Mouse (Mus musculus): Measurements from ENCODE around the gene Sox30. TPM values are rescaled to one million over a fixed set of nuclear protein-coding genes. Genes with fewer than 3 reads are reported as not detected.

Sox30 gene
- total RNA-seq, 2 experiments from 2014 or later = 0.12 to 0.25 TPM

DNA sequence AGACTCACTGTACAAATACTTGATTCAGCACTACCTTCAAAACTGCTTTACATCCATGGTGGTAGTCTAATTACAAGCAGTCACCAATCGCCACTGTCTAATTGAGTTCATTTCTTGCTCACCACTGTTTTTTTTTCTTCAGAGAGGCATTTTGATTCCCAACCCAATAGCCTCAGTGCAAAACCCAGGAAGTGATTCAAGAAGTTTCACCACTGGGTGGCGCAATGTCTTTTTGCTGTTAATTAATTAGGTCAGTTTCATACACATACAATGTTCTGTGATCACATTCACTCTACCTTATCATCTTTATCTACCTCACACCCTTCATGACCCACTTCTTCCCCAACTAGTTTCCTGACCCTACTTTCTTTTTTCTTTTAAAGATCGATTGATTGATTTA, 20.5 kb upstream of the Sox30 start:
- no peak for DNase-seq (ENCODE audit: extremely low spot score in 1 of 2, low spot score in 2 of 2)
- intact Hi-C loops (cut with DNase I) = no loop called here
- no peak overlapping the region for H3K27ac ChIP-seq
- no peak overlapping the region for H3K4me3 ChIP-seq
- TF ChIP-seq CTCF (IDR thresholded peaks at IDR 0.05) = peak; percentile 31

DNA sequence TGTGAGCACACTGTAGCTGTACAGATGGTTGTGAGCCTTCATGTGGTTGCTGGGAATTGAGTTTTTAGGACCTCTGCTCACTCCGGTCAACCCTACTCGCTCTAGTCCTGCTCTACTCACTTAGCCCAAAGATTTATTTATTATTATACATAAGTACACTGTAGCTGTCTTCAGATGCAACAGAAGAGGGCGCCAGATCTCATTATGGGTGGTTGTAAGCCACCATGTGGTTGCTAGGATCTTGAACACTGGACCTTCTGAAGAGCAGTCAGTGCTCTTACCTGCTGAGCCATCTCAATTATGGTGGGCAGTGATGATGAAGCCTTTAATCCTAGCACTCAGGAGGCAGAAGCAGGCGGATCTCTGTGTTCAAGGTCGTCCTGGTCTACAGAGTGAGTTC, 20.1 kb upstream of the Sox30 start:
- no peak for DNase-seq (ENCODE audit: extremely low spot score in 1 of 2, low spot score in 2 of 2)
- Histone ChIP-seq H3K4me3 (no peak overlapping the region), H3K27ac (no peak overlapping the region)
- intact Hi-C loops (cut with DNase I) = no loop called here
- TF ChIP-seq CTCF (IDR thresholded peaks at IDR 0.05) = no peak; the same call in 1 of the 2 replicates

DNA sequence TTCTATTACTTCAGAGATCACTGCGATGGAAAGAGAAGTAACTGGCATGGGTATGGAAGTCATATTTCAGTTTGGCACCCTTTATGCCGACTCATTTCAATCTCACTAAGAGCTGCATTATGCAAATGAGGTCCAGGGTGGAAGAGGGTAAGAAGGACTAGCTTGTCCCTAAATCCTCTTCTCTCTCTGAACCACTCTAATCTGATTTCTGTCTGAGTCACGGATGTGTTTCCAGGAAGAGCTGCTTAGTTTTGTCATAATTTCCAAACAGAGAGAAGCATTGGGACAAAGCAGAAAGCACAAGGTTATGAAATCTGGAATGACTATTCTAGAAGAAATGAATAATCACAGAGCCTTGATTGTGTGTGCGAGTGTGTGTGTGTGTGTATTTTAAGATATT, 13.2 kb upstream of the Sox30 start:
- intact Hi-C loops (cut with DNase I) = no loop called here
- Histone ChIP-seq H3K27ac (no peak overlapping the region), H3K4me3 (no peak overlapping the region)
- no peak for TF ChIP-seq CTCF (IDR thresholded peaks at IDR 0.05)
- no peak for DNase-seq (ENCODE audit: extremely low spot score in 1 of 2, low spot score in 2 of 2)

DNA sequence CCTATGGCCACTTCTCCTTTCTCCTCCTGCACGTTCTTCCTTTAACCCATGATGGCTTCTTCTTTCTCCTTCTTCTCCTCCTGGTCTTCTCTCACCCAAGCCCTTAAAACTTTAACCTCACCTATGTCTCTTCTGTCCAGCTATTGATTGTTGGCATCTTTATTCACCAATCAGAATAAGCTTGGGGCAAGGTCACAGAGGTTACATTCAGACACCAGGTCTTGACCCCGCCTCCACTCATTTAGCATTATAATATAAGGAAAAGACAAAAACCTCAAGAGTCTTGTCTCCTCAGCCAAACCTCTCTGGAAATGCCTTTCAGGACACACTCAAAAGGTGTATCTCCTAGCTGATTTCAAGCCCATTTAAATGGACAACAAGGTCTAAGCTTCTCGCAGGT, 11.6 kb upstream of the Sox30 start:
- TF ChIP-seq CTCF (IDR thresholded peaks at IDR 0.05) = no peak
- intact Hi-C loops (cut with DNase I) = no loop called here

DNA sequence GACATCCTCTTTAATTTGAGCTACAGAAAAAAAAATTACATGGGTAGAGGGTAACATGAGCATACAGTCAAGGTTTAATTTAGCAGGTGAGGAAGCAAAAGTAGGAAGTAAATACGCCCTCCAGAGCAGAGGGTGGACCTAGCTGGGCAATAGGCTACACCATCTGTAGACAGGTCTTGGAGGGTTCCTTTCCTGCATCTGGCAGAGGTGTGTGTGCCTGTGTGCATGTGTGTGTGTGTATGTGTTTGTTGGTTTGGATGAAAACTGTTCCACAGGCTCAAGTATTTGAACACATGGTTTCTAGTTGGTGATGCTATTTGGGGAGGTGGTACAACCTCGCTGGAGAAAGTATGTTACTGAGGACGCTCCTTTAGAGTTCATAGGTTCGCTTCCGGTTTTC, 6.5 kb upstream of the Sox30 start:
- Histone ChIP-seq H3K27ac (peak overlapping the region; percentile 67), H3K4me3 (no peak overlapping the region)
- intact Hi-C loops (cut with DNase I) = no loop called here
- TF ChIP-seq CTCF (IDR thresholded peaks at IDR 0.05) = no peak
- no peak for DNase-seq (ENCODE audit: extremely low spot score in 1 of 2, low spot score in 2 of 2)

More for the DNA sequence above, 11.6 kb upstream of the Sox30 start:
- Histone ChIP-seq H3K27ac (no peak overlapping the region), H3K4me3 (no peak overlapping the region)
- DNase-seq (ENCODE audit: extremely low spot score in 1 of 2, low spot score in 2 of 2) = no peak

DNA sequence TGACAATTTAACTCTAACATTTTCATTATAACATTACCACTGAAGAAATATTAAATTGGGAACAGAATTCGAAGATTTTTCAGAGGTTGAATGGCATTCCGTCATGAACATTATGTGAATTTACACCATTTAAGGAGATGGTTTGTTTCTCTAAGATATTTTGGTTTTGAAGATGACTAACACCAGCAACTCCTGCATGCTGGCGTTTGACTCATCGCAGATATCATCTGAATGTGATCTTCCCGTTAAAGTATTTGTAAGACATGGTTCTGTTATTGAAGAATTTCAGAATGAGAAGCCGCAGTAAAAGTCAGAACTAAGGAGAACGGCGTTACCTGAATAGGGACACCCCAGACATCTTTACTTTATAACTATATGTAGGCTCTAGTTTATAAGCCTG, 5.6 kb upstream of the Sox30 start:
- Histone ChIP-seq H3K27ac (peak overlapping the region; percentile 67), H3K4me3 (no peak overlapping the region)
- DNase-seq (ENCODE audit: extremely low spot score in 1 of 2, low spot score in 2 of 2) = no peak
- intact Hi-C loops (cut with DNase I) = no loop called here
- no peak for TF ChIP-seq CTCF (IDR thresholded peaks at IDR 0.05)

DNA sequence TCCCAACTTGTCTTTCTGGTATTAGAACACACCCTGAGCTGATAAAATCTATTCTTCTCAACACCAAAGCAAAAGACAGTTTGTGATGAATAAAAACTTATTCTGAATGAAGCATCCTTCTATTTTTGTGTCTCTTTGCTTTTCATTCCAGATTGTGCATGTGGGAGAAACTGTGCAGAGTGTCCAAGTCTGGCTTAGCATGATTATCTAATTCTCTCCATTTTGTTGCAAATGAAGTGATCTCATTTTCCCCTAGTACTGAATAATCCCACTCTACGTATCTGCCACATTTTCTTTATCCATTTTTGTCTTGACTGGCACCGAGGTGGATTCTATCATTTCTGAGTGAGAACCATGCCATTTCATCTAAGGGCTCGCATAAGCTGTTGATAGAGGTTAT, 4.0 kb upstream of the Sox30 start:
- DNase-seq (ENCODE audit: extremely low spot score in 1 of 2, low spot score in 2 of 2) = no peak
- H3K27ac ChIP-seq = peak overlapping the region; percentile 78
- no peak overlapping the region for H3K4me3 ChIP-seq
- TF ChIP-seq CTCF (IDR thresholded peaks at IDR 0.05) = no peak
- intact Hi-C loops (cut with DNase I) = loop anchor here (5.0 kb wide), 1 partner anchor 226 kb away; no protein-coding TSS in a partner anchor

DNA sequence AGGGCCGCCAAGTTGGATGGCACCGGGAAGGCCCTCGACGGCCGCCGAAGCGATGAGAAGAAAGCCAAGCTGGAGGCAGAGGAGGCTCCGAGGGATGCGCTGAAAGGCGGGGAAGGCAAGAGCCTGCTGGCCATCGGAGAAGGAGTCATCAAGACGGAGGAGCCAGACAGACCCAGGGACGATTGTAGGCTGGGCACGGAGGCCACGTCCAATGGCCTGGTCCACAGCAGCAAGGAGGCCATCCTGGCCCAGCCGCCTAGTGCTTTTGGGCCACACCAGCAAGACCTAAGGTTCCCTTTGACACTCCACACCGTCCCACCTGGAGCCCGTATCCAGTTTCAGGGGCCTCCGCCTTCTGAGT, 763 bp downstream of the Sox30 start:
- no peak for DNase-seq (ENCODE audit: extremely low spot score in 1 of 2, low spot score in 2 of 2)
- intact Hi-C loops (cut with DNase I) = no loop called here
- H3K27ac ChIP-seq = no peak overlapping the region; the same call in 1 of the 2 replicates

DNA sequence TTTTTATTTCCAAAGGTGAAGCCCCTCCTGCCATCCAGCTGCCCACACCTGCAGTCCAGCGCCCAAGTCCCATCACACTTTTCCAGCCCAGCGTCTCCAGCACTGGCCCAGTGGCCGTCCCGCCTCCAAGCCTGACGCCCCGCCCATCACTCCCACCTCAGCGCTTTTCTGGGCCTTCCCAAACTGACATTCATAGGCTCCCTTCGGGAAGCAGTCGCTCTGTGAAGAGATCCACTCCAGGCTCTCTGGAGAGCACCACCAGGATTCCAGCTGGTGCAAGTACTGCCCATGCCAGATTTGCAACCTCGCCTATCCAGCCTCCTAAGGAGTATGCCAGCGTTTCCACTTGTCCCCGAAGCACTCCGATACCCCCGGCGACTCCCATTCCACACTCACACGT, 11.5 kb downstream of the Sox30 start:
- no peak overlapping the region for H3K4me3 ChIP-seq

More for the DNA sequence above, 763 bp downstream of the Sox30 start:
- TF ChIP-seq CTCF (IDR thresholded peaks at IDR 0.05) = no peak
- H3K4me3 ChIP-seq = peak overlapping the region; percentile 49

DNA sequence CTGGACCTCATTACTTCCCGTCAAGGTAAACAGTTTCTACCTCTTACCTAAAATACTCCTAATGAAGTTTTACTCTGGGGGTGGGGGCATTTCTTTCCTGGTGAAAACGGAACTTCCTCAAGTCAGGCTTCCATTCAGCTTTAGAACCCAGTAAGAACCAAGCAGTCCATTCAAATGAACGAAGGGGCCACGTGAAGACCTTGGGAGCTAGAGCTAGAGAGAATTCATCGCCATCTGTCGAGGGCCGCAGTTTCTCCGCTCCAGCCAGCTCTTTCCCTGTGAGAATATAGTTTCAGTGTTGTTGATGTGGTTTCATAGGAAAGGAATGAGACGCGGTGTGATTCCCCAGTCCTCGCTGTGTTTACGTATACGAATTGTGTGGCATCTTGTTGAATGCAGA, 12.0 kb downstream of the Sox30 start:
- H3K4me3 ChIP-seq = no peak overlapping the region

More for the DNA sequence above, 11.5 kb downstream of the Sox30 start:
- no peak overlapping the region for H3K27ac ChIP-seq
- peak in 1 of 2 experiments; percentile 18 for DNase-seq (ENCODE audit: extremely low spot score in 1 of 2, low spot score in 2 of 2)
- intact Hi-C loops (cut with DNase I) = no loop called here
- TF ChIP-seq CTCF (IDR thresholded peaks at IDR 0.05) = no peak

DNA sequence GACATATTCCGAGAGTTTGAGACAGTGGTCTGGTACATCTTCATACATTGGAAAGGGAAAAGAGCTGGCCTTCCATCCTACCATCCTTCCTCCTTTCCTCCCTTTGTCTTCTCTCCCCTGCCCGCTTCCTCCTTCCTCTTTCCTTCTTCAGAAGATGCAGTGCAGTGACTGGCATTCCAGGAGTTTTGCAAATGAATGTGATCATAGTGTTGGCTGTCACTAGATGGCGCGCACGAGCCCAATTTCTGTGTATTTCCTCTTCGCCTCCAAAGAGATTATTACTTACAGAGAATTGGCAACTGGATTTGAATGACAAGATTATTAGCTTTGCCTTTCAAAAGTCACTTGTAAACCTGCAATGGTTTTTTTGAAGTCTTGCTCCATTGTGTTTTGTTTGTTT, 36.0 kb downstream of the Sox30 start:
- peak; percentile 82 for TF ChIP-seq CTCF (IDR thresholded peaks at IDR 0.05)
- intact Hi-C loops (cut with DNase I) = loop anchor here (2.0 kb wide), 1 partner anchor 113 kb away; no protein-coding TSS in a partner anchor
- peak; percentile 65 to 75 for DNase-seq (ENCODE audit: extremely low spot score in 1 of 2, low spot score in 2 of 2)

More for the DNA sequence above, 12.0 kb downstream of the Sox30 start:
- TF ChIP-seq CTCF (IDR thresholded peaks at IDR 0.05) = no peak
- DNase-seq (ENCODE audit: extremely low spot score in 1 of 2, low spot score in 2 of 2) = no peak
- intact Hi-C loops (cut with DNase I) = no loop called here
- no peak overlapping the region for H3K27ac ChIP-seq

DNA sequence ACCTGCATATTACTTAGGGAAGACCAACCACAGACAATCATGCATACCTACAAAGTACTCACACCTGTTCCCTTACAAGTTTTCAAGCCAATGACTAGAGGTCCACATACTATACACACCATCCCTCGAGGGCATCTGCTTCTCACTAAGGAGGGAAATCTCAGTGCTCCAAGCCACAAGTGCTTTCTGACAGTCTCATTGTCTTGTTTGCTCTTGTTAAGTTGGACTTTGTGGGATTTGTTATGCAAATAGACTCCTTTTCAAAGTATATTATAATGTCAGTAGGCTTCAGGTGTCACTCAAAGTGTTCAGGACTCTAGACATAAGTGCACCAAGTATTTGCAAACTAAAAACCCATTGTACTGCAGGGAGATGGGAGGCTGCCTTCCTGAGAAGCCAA, 40.1 kb downstream of the Sox30 start:
- no peak for TF ChIP-seq CTCF (IDR thresholded peaks at IDR 0.05)
- no peak for DNase-seq (ENCODE audit: extremely low spot score in 1 of 2, low spot score in 2 of 2)
- no peak overlapping the region for H3K4me3 ChIP-seq
- H3K27ac ChIP-seq = no peak overlapping the region
- intact Hi-C loops (cut with DNase I) = no loop called here

More for the DNA sequence above, 36.0 kb downstream of the Sox30 start:
- no peak overlapping the region for H3K4me3 ChIP-seq
- no peak overlapping the region for H3K27ac ChIP-seq

DNA sequence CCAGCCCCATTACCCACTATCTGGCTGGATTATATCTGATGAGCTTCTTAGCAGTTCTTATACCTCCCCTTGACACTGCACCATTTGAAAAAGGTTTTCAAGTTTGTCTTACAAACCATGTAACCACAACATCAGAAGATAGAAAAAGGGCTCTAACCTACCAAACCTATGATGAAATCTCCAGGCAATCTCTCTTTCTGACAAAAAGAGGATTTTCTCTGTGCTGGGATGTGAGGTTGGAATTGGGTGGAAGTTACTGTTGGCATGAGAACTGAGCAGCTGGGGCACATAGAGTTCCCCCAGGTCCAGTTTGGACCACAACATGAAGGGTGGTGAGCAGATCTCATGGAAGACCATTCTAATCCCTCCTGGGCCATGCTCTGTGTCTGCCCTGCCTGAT, 41.7 kb downstream of the Sox30 start:
- H3K27ac ChIP-seq = no peak overlapping the region
- TF ChIP-seq CTCF (IDR thresholded peaks at IDR 0.05) = no peak
- intact Hi-C loops (cut with DNase I) = no loop called here
- DNase-seq (ENCODE audit: extremely low spot score in 1 of 2, low spot score in 2 of 2) = no peak
- no peak overlapping the region for H3K4me3 ChIP-seq
